Mouse (Mus musculus) kidney, adult 2 months (tissue): ENCODE measurements around the gene Ptpn21.

Source experiments
- CTCF ChIP-seq: fragments of 200-500 bp; conservative IDR thresholded peaks from 2 replicates; pipeline ENCODE4 v1.5.1; 2011; ENCODE audit warnings: low read depth, mild to moderate bottlenecking, control low read depth, low read length, moderate library complexity, mixed read lengths; ENCODE audit not compliant: insufficient read depth, insufficient read length
- POLR2A ChIP-seq: fragments of 200-500 bp; IDR thresholded peaks from one replicate; pipeline ENCODE4 v1.6.1; 2011; ENCODE audit warnings: low read depth, low read length, control low read depth

DNA sequence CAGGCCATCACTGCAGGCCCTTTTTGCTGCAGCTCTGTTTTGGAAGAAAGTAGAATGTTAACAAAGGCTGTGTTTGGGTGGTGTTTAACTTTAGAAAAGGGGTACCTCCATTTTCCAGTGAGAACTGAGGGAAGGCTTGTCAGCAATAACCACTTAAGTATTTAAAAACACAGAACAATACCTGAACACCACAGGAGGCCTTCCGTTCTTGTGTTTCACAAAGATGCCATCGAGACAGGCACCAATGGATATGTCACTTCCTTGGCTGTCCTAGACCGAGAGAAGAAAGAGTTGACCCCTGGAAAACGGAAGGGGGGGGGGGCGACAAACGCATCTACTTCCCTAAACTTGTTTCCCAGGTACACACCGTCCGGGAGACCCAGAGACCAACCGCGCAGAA is 33.2 kb downstream of the Ptpn21 start:
- TF ChIP-seq CTCF: no peak
- TF ChIP-seq POLR2A: no peak
